Mouse (Mus musculus) heart, postnatal 0 days (tissue): ENCODE results near the gene Dhdds.

Experiments used
- CTCF ChIP-seq: IDR thresholded peaks from 2 replicates; pipeline ENCODE4 v1.5.1; 2016; ENCODE audit warnings: antibody characterized with exemption, control low read depth, low read depth
- EP300 ChIP-seq: IDR thresholded peaks from 2 replicates; pipeline ENCODE4 v1.6.1; 2016; ENCODE audit warnings: antibody characterized with exemption, low read depth

- TF ChIP-seq EP300 (no peak), CTCF (no peak)
Observed at GRCm38 (mm10) chr4:133991087-133991660, 9.5 kb downstream of the Dhdds start.
